Mouse (Mus musculus) ES-Bruce4 (cell line): ENCODE data around the gene E2f7. TPM values are rescaled to one million over a fixed set of nuclear protein-coding genes. Genes with fewer than 3 reads are reported as not detected.

ENCODE experiments used
- H3K27ac ChIP-seq: 2 replicates; pipeline ENCODE4 v1.5.1; 2012; ENCODE audit warnings: low read length, inconsistent platforms; ENCODE audit not compliant: insufficient read depth
- H3K27me3 ChIP-seq: 2 replicates; pipeline ENCODE4 v1.6.1; 2012; ENCODE audit warnings: mild to moderate bottlenecking, low read length, inconsistent platforms; ENCODE audit not compliant: control insufficient read depth, poor library complexity, insufficient read depth, severe bottlenecking
- H3K36me3 ChIP-seq: 2 replicates; pipeline ENCODE4 v1.6.1; 2012; ENCODE audit warnings: inconsistent platforms, mild to moderate bottlenecking, low read length, moderate library complexity; ENCODE audit not compliant: control insufficient read depth, poor library complexity, insufficient read depth, severe bottlenecking
- H3K4me1 ChIP-seq: one replicate; pipeline ENCODE4 v1.8.1; 2011; ENCODE audit warnings: low read length; ENCODE audit not compliant: control insufficient read depth, insufficient read depth
- H3K4me3 ChIP-seq: 2 replicates; pipeline ENCODE4 v1.5.1; 2011; ENCODE audit warnings: low read depth, mild to moderate bottlenecking, low read length
- H3K9ac ChIP-seq: 2 replicates; pipeline ENCODE4 v1.6.1; 2012; ENCODE audit warnings: low read depth, mild to moderate bottlenecking, inconsistent platforms; ENCODE audit not compliant: poor library complexity, severe bottlenecking
- H3K9me3 ChIP-seq: replicated peaks from 2 replicates; pipeline ENCODE4 v1.6.1; 2012; ENCODE audit warnings: mild to moderate bottlenecking, low read length, inconsistent platforms; ENCODE audit not compliant: control insufficient read depth, poor library complexity, insufficient read depth, severe bottlenecking
- CTCF ChIP-seq: IDR thresholded peaks from one replicate; pipeline ENCODE4 v1.8.1; 2011; ENCODE audit warnings: low read depth, low read length
- EP300 ChIP-seq: IDR thresholded peaks from 2 replicates; pipeline ENCODE4 v1.6.1; 2011; ENCODE audit warnings: low read depth, low read length; ENCODE audit not compliant: insufficient read depth
- POLR2A ChIP-seq: IDR thresholded peaks from one replicate; pipeline ENCODE4 v1.8.1; 2011; ENCODE audit warnings: low read length; ENCODE audit not compliant: insufficient read depth
- polyA plus RNA-seq: library from polyadenylated mRNA; stranded (reverse); fragments of >200 nt; gene quantifications from 2 replicates; pipeline ENCODE4 v1.2.4, GENCODE M21; 2011; ENCODE audit warnings: low read depth; ENCODE audit not compliant: missing spikeins, insufficient read depth, insufficient read length

The E2f7 gene
- 31.4 and 32.5 TPM in 2 replicates for polyA plus RNA-seq

GRCm38 (mm10) chr10:110744686-110745639 lies at the start of gene E2f7:
E2f7 (plus strand) TSS chr10:110745439.
- H3K9ac ChIP-seq: peak within 1 kb of the TSS; percentile 63
- H3K4me3 ChIP-seq: peak within 1 kb of the TSS; percentile 84
- no peaks in the 10 kb centered on the region for H3K9me3 ChIP-seq
- H3K36me3 ChIP-seq: peaks cover 24% of the 10 kb centered on the region
- no peaks in the 10 kb centered on the region; the same call in 1 of the 2 replicates for H3K27me3 ChIP-seq
- TF ChIP-seq POLR2A: peak; percentile 86
- no peak for TF ChIP-seq CTCF
- TF ChIP-seq EP300: 0 out of 2 replicates have a peak, but pooled peaks have one; percentile 33
- no peak within 1 kb of the TSS for H3K27ac ChIP-seq
- peaks cover 3% of the 10 kb centered on the region for H3K4me1 ChIP-seq

- no peak overlapping the region for H3K9ac ChIP-seq
- no peaks in the 10 kb centered on the region for H3K27me3 ChIP-seq
- TF ChIP-seq EP300 (no peak), POLR2A (no peak)
- no peaks in the 10 kb centered on the region for H3K9me3 ChIP-seq
- H3K4me1 ChIP-seq: no peaks in the 10 kb centered on the region
- H3K27ac ChIP-seq: no peak overlapping the region
- H3K4me3 ChIP-seq: no peak overlapping the region
- no peaks in the 10 kb centered on the region for H3K36me3 ChIP-seq
Measured at GRCm38 (mm10) chr10:110701276-110701675, 44.0 kb upstream of the E2f7 start.

GRCm38 (mm10) chr10:110705672-110706071 lies 39.6 kb upstream of the E2f7 start:
- Histone ChIP-seq H3K27ac (no peak overlapping the region), H3K9me3 (no peaks in the 10 kb centered on the region), H3K4me3 (no peak overlapping the region), H3K36me3 (no peaks in the 10 kb centered on the region), H3K27me3 (no peaks in the 10 kb centered on the region), H3K9ac (no peak overlapping the region), H3K4me1 (no peaks in the 10 kb centered on the region)
- TF ChIP-seq EP300: no peak
- peak; percentile 84 for TF ChIP-seq CTCF

- Histone ChIP-seq H3K27me3 (no peaks in the 10 kb centered on the region; the same call in 1 of the 2 replicates), H3K27ac (no peak overlapping the region), H3K4me1 (no peaks in the 10 kb centered on the region), H3K4me3 (no peak overlapping the region), H3K9ac (no peak overlapping the region), H3K9me3 (no peaks in the 10 kb centered on the region), H3K36me3 (no peaks in the 10 kb centered on the region)
- TF ChIP-seq CTCF (peak; percentile 19), POLR2A (no peak)
Measured at GRCm38 (mm10) chr10:110707390-110708113, 37.7 kb upstream of the E2f7 start.

- Histone ChIP-seq H3K27ac (no peak overlapping the region), H3K9me3 (no peaks in the 10 kb centered on the region), H3K27me3 (no peaks in the 10 kb centered on the region), H3K4me3 (no peak overlapping the region), H3K36me3 (no peaks in the 10 kb centered on the region), H3K9ac (no peak overlapping the region), H3K4me1 (no peaks in the 10 kb centered on the region)
- TF ChIP-seq CTCF: no peak
- no peak for TF ChIP-seq EP300
- TF ChIP-seq POLR2A: no peak
Measured at GRCm38 (mm10) chr10:110716887-110717286, 28.4 kb upstream of the E2f7 start.

GRCm38 (mm10) chr10:110726431-110726830 lies 18.8 kb upstream of the E2f7 start:
- H3K27ac ChIP-seq: no peak overlapping the region
- H3K4me1 ChIP-seq: no peaks in the 10 kb centered on the region
- TF ChIP-seq CTCF: no peak
- TF ChIP-seq EP300: no peak
- no peak for TF ChIP-seq POLR2A
- no peaks in the 10 kb centered on the region for H3K36me3 ChIP-seq
- H3K9me3 ChIP-seq: no peaks in the 10 kb centered on the region
- no peak overlapping the region for H3K4me3 ChIP-seq
- H3K27me3 ChIP-seq: no peaks in the 10 kb centered on the region
- H3K9ac ChIP-seq: no peak overlapping the region
